Mouse (Mus musculus): ENCODE results near the gene Rps11.
"Not testable (repeated sequence)": the region's sequence is repeated elsewhere in the genome, so short reads cannot be mapped to it uniquely, and the experiment has no call there.

The Rps11 gene

DNA sequence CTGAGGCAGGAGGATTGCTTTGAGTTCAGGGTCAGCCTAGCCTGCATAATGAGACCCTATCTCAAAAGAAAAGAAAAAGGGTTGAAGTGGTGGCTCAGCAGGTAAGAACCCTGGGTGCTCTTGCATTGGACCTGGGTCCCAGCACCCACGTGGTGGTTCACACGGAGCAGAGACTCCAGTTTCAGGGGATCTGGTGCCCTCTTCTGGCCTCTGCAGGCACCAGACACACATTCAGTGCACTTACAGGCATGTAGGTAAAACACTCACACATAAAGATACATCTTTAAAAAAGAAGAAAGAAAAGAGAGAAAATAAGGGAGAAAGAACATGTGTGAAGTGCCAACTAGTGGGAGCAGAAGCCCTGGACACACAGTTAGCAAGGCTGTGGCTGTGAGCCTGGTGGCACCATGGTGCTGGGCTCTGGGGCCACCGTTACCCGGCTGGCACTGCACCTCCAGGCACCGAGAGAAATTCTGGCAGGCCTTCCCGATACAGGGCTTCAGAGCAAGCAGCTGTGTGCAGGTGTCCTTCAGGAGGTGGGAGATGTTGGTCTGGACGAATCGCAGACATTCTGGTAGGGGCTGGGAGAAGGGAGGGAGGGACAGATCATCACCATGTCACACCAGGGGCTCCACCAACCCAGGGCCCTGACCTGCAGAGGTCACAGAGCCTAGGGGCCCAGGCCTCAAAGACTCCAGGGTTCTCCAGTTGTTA is 9.4 kb upstream of the Rps11 start:
- DNase-seq (ENCODE audit: low spot score) = no peak

GRCm38 (mm10) chr7:45131850-45132249 is 7.6 kb upstream of the Rps11 start:
- no peak for DNase-seq (ENCODE audit: low spot score)

DNA sequence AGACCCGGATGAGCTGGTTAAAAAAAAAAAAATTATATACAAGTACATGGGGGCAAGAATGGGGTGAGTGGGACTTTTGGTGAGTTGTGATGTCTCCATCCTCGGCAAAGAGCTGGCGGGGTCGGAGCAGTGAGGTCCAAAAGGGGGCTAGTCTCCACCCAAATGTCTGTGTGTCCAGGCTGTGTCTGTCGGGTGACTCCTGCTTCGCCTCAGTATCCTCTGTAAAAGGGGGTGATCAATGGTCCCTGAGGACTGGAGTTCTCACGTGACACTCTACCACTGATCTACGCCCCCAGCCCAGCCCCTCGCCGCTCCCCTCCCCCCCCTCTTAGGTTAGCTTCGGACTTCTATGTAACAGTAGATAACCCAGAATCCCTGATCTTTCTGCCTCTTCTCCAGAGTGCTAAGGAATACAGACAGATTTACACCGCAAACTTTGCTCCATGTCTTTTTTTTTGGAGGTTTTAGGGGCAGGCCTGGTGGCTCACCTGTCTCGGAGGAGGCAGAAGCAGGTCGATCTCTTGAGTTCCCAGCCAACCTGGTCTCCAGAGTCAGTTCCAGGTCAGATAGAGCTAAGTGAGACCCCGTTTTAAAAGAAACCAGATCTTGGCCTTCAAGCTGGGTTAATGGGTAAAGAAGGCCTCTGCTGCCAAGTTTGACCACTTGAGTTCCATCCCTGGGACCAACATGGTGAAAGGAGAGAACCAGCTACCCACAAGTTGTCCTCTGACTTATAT is 5.7 kb upstream of the Rps11 start:
- no peak for DNase-seq (ENCODE audit: low spot score)

- DNase-seq (ENCODE audit: low spot score) = peak; percentile 77
Measured at GRCm38 (mm10) chr7:45129318-45129717, 5.1 kb upstream of the Rps11 start.

GRCm38 (mm10) chr7:45128624-45129246 is 4.5 kb upstream of the Rps11 start, which contains the start of gene Rpl13a:
TSS of gene Rpl13a (minus strand) at chr7:45128761.
- peak; percentile 99 for DNase-seq (ENCODE audit: low spot score)

DNA sequence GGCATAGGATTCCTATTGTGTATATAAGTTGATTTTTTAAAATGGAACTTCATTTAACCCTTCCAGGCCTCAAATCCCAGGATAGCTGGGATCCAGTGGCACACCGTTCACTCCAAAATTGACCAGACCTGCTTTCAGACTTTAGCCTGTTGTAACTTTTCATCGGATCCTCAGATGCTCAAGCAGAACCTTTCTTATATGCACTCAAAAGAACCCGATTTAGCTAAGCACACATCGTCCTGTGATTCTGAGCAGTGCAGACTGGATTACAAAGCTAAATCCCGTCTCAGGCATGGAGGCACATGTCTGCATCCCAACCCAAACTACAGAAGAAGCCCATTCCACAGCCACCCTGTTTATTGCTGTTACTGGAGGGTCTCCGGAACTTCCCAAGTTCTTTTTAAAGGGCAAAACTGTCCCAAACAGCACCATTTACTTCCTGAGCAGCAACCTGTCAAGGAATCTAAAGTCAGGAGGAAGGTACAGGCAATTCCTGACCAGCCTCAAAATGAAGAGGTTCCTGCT is 3.5 kb upstream of the Rps11 start:
- DNase-seq (ENCODE audit: low spot score) = no peak

DNA sequence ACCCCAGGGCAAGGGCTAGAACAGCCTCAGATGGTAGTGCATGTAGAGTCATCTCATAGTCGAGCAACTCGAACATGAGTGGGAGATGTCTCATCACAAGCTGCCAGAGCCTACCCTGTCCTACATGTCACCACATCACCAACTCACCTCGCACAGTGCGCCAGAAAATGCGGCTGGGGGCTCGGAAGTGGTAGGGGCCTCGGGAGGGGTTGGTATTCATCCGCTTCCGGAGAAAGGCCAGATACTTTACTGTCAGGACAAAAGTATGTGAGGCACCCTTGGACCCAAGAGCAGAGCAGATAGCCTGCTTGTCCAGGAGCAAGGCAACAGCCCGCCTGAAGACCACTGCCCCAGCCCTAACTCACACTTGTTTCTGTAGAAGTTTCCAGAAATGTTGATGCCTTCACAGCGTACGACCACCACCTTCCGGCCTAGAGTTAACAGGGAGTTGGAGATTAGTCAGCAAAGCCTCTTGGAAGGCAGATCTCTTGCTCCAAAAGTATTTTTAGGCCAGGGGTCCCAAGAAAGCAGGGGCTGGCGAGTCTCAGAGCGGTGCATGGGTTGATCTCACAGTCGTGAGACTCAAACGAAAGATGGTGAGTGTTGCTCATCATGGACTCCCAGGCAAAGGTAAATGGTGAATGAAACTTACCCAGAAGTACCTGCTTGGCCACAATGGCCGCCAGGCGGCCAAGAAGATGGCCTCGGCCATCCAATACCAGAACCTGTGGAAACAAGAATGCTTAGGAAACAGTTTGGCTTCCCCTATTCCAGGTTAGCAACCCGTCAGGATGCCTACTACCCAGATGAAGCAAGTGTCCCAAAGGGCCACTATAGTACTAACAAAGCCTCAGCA is 2.8 kb upstream of the Rps11 start:
- no peak for DNase-seq (ENCODE audit: low spot score)

DNA sequence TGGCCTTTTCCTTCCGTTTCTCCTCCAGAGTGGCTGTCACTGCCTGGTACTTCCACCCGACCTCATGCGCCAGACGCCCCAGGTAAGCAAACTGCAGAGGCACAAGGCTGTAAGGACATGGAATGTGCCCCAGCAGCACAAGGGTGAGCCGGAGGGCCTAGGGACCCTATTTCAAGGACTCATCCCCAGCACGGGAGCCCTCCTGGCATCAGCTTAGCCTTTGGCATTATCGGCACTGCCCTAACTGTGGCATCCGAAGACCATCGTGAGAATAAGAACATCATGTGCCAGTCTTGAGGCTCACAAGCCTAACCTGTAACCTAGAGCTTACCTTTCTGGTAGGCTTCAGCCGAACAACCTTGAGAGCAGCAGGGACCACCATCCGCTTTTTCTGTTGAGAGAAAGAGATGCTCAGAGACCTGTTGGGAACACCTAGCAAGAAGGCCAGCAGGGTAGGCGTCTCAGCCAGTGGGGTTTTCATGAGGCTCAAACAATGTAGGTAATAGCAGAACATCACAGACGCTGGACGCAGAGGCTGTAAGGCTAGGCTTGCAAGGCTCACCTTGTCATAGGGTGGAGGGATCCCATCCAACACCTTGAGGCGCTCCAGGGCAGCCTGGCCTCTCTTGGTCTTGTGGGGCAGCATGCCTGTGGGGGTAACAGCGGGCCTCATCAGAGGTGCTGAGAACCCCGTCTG is 2.1 kb upstream of the Rps11 start:
- DNase-seq (ENCODE audit: low spot score) = no peak

DNA sequence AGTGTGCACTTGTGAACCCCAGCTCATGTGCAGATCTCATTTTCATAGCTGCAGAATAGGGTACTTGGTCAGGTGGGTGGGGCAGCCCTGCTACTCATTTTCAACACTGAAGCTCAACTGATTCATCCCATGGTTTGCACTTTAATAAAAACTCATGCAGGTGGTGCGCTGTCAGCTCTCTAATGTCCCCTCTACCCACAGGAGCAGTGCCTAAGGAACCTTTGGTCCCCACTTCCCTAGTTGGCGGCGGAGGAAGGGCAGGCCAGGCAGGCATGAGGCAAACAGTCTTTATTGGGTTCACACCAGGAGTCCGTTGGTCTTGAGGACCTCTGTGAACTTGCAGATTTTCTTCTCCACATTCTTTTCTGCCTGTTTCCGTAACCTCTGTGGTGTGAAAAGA is 1.4 kb upstream of the Rps11 start:
- not testable (repeated sequence) for DNase-seq (ENCODE audit: low spot score)

- peak; percentile 81 for DNase-seq (ENCODE audit: low spot score)
Measured at GRCm38 (mm10) chr7:45125144-45125600, 933 bp upstream of the Rps11 start.

GRCm38 (mm10) chr7:45123186-45123570 is 1.1 kb downstream of the Rps11 start:
- DNase-seq (ENCODE audit: low spot score) = no peak

DNA sequence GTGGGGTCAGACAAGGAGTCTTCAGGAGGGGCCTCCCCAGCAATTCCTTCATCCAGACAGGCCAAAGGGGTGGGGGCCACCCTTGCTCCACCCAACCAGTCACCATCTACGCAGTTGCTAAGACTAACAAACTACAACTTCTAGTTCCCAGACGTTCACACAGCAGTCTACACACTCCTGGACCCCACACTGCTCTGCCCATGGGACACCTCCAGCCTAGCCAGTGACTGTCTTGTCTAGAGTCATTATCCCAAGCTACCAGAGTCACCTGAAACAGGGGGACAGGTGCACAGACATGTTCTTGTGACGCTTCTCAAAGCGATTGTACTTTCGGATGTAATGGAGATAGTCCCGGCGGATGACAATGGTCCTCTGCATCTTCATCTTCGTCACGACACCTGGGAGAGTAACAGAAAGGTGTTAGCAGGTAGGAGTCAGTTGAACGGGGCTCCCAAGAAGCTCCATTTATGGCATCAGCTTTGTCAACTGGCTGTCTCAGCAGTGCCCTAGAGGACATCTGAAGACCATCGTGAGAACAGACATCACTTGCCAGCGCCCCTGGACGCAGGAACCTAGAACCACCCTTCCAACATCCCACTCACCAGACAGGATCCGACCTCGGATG is 1.6 kb downstream of the Rps11 start:
- DNase-seq (ENCODE audit: low spot score) = no peak

GRCm38 (mm10) chr7:45121966-45122365 is 2.3 kb downstream of the Rps11 start:
- DNase-seq (ENCODE audit: low spot score) = no peak

- DNase-seq (ENCODE audit: low spot score) = no peak
Measured at GRCm38 (mm10) chr7:45121404-45121803, 2.8 kb downstream of the Rps11 start.

DNA sequence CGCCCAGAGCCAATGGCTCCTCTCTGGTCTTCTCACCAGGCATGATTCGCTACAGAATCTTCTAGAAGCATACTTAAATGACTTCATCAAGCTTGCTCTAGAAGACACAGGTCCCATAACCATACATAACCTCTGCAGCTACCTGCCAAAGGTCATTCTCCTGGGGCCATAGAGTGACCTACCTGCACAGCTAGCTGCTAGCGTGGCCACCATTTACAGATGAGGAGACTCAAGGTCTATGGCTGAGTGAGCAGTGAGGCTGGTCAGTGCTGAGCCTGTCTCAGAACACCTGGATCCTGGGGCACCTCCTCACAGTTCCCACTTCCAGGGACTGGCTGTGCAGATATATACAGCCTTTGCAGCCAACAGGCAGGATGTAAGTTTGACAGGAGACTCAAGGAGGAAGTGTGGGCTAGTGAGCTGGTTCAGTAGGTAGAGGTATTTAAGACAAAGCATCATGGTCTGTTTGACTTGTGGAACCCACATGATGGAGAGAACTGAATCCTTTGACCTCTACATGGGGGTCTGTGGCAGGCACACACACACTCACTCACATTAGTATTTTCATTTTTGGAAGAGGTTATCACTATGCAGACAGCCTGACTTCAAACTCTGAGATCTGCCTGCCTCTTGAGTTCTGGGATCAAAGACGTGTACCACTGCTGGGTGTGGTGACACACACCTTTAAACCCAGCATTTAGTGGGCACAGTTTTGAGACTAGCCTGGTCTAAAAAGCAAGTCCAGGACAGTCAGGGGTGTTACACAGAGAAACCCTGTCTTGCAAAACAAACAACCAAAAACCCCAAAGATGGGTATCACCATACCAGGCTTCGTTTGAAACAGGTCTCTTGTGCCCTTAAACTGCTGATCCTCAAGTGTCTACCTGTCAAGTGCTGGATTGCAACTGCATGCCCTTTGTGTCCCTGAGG is 4.2 kb downstream of the Rps11 start:
- no peak for DNase-seq (ENCODE audit: low spot score)

DNA sequence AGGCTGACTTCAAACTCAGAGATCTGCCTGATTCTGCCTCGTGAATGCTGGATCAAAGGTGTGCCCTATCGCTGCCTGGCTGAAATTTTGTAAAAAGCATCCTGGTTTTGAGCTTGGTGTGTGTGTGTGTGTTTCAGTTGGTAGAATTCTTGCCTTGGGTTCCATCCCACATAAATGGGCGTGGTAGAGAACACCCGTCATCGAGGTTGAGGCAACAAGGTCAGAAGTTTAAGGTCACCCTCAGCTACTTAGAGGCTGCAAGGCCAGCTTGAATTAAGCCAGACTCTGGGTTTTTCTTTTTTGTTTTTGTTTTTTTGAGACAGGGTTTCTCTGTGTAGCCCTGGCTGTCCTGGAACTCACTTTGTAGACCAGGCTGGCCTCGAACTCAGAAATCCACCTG is 5.9 kb downstream of the Rps11 start:
- no peak for DNase-seq (ENCODE audit: low spot score)

DNA sequence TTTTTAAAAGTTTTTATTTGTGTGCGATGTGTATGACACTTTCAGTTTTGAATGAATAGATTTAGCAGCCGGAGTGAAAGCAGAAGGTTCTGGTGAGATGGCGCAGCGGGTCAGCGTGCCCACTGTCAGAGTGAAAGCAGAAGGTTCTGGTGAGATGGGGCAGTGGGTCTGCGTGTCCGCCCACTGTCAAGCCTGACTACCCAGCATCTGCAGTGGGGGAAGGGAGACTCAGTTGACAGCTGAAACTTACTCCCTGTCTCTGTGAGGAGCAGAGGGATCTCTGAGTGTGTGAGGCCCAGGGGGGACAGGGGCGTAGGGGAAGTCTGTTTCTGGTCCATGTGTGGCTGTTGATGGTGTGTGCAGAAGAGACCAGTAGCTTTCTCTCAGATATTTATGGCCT is 6.7 kb downstream of the Rps11 start:
- DNase-seq (ENCODE audit: low spot score) = no peak

DNA sequence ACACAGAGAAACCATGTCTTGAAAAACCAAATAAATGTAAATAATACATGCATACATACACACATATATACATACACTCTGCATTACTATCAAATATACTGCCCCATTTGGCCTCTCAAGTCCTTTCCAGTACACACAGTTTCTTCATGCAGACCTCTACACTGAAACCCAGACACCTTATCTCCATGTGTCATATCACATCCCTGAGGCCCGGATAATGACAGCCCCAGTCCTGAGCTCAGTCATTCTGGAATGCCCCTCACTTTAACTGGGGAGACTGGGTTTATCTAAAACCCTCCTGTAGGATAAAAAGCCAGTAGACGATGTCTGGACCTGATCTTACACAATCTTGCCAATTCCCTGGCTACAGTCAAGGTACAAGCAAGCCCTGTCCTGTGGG is 10.8 kb downstream of the Rps11 start:
- DNase-seq (ENCODE audit: low spot score) = no peak

DNA sequence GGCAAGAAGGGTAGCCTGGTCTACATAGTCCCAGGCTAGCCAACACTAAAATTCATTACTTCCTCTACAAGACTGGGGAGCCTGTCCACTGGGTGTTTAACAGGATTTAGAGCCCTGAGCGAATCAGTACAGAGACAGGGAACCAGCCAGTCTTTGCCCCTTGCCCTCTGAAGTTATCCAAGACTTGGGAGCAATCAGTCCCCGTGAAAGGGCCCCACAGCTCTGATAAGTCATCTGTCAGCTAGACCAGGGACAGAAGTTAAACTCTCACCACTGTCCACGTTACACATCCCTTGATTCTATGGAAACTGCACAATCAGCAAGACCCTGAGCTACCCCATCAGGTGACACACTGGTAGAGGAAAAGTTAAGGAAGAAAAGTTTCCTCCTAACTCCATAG is 11.7 kb downstream of the Rps11 start:
- DNase-seq (ENCODE audit: low spot score) = no peak

GRCm38 (mm10) chr7:45111940-45112339 is 12.3 kb downstream of the Rps11 start:
- DNase-seq (ENCODE audit: low spot score) = no peak
